8 mouse cellular contexts compared by ENCODE assay signal in genomic region chr3:89481488-89481887, GRCm38 (mm10). TPM values are rescaled to one million over a fixed set of nuclear protein-coding genes. Genes with fewer than 3 reads are reported as not detected.
A peak's percentile ranks its signal among the peaks of the same experiment; 100 is the strongest.
DNase-seq lines count a peak whose midpoint lies in the region; ATAC-seq and TF ChIP-seq lines count a peak whose summit lies in the region.

No protein-coding gene starts in this region.

- H3K27ac ChIP-seq in lung, postnatal 0 days (ENCODE audit: low read length) = no peak overlapping the region
- no peak overlapping the region for H3K27ac ChIP-seq in limb, embryonic 10.5 days

- no peak overlapping the region for H3K4me3 ChIP-seq in lung, postnatal 0 days (ENCODE audit: low read depth, low read length)
- H3K4me3 ChIP-seq in limb, embryonic 10.5 days = no peak overlapping the region

- peak; percentile 67 for DNase-seq in adrenal gland, postnatal 14 days
- no peak for DNase-seq in adrenal gland, adult 18-20 months (ENCODE audit: low spot score in 2 of 2)
- peak; percentile 39 for DNase-seq in lung, postnatal 0 days (ENCODE audit: low spot score)
- DNase-seq in lung, postnatal 14 days = no peak
- DNase-seq in limb, embryonic 10.5 days (ENCODE audit: low spot score) = peak; percentile 50
- peak; percentile 56 for DNase-seq in thymus, postnatal 14 days
- no peak for DNase-seq in ovary, adult 18-20 months (ENCODE audit: low spot score)

- TF ChIP-seq CTCF in lung, postnatal 0 days (IDR thresholded peaks at IDR 0.05) = peak; percentile 81

- no peaks in the 10 kb centered on the region for H3K4me1 ChIP-seq in lung, postnatal 0 days (ENCODE audit: insufficient read depth, low read depth, low read length)
- H3K4me1 ChIP-seq in limb, embryonic 10.5 days = peaks cover 7% of the 10 kb centered on the region; the same call in 1 of the 2 replicates

- no peak for TF ChIP-seq EP300 in lung, postnatal 0 days (IDR thresholded peaks at IDR 0.05)

- no peak overlapping the region for H3K4me2 ChIP-seq in lung, postnatal 0 days (replicated peaks; ENCODE audit: low read depth, low read length)

- WGBS in lung, postnatal 0 days = 39% methylated on average over 2 of the region's 2 CpGs
- 45% methylated on average over 2 of the region's 2 CpGs for WGBS in limb, embryonic 10.5 days

- H3K9me3 ChIP-seq in lung, postnatal 0 days (ENCODE audit: low read length) = no peaks in the 10 kb centered on the region
- no peaks in the 10 kb centered on the region for H3K9me3 ChIP-seq in limb, embryonic 10.5 days (replicated peaks)

- no peaks in the 10 kb centered on the region for H3K27me3 ChIP-seq in lung, postnatal 0 days (replicated peaks; ENCODE audit: insufficient read depth, low read length)
- H3K27me3 ChIP-seq in limb, embryonic 10.5 days (ENCODE audit: low read depth, poor library complexity, severe bottlenecking) = no peaks in the 10 kb centered on the region

- no peak for ATAC-seq in lung, postnatal 0 days
- no peak for ATAC-seq in frontal cortex, adult (ENCODE audit: low TSS enrichment)

- H3K36me3 ChIP-seq in lung, postnatal 0 days (ENCODE audit: insufficient read depth, low read length) = no peaks in the 10 kb centered on the region
- H3K36me3 ChIP-seq in limb, embryonic 10.5 days = no peaks in the 10 kb centered on the region

- H3K9ac ChIP-seq in lung, postnatal 0 days (replicated peaks; ENCODE audit: low read depth) = no peak overlapping the region

RNA-seq across cellular contexts. Expression of gene Pmvk, which starts 27.1 kb away (rescaled TPM):
- 16.6 and 19.0 TPM in 2 replicates for total RNA-seq in adrenal gland, postnatal 14 days (2021)
- 10 to 100 TPM; 31.4 to 77.1 TPM for total RNA-seq in adrenal gland, adult 18-20 months (2021)
- polyA plus RNA-seq in lung, postnatal 0 days (2015; fragmentation: Nextera tagmentation; extraction: Ambion mirVana) = 53.5 and 96.6 TPM in 2 replicates
- 63.6 and 65.9 TPM in 2 replicates for polyA plus RNA-seq in limb, embryonic 10.5 days (2016; fragmentation: Nextera tagmentation; extraction: Ambion mirVana)

RNA-seq across cellular contexts. Expression of gene Kcnn3, which starts 38.5 kb away (rescaled TPM):
- 5.3 and 5.7 TPM in 2 replicates for total RNA-seq in adrenal gland, postnatal 14 days (2021)
- 1 to 10 TPM; 2.7 to 3.8 TPM for total RNA-seq in adrenal gland, adult 18-20 months (2021)
- 1.00 and 1.0 TPM in 2 replicates for polyA plus RNA-seq in lung, postnatal 0 days (2015; fragmentation: Nextera tagmentation; extraction: Ambion mirVana)
- 0.43 and 0.74 TPM in 2 replicates for polyA plus RNA-seq in limb, embryonic 10.5 days (2016; fragmentation: Nextera tagmentation; extraction: Ambion mirVana)

RNA-seq across cellular contexts. Expression of gene Pbxip1, which starts 45.0 kb away (rescaled TPM):
- total RNA-seq in adrenal gland, postnatal 14 days (2021) = 43.9 and 48.7 TPM in 2 replicates
- total RNA-seq in adrenal gland, adult 18-20 months (2021) = 10 to 100 TPM; 53.2 to 57.8 TPM
- polyA plus RNA-seq in lung, postnatal 0 days (2015; fragmentation: Nextera tagmentation; extraction: Ambion mirVana) = 55.9 and 63.0 TPM in 2 replicates
- polyA plus RNA-seq in limb, embryonic 10.5 days (2016; fragmentation: Nextera tagmentation; extraction: Ambion mirVana) = 13.0 and 19.2 TPM in 2 replicates

RNA-seq across cellular contexts. Expression of gene Pygo2, which starts 51.5 kb away (rescaled TPM):
- 36.4 and 48.3 TPM in 2 replicates for total RNA-seq in adrenal gland, postnatal 14 days (2021)
- total RNA-seq in adrenal gland, adult 18-20 months (2021) = 10 to 100 TPM; 40.7 to 40.9 TPM
- polyA plus RNA-seq in lung, postnatal 0 days (2015; fragmentation: Nextera tagmentation; extraction: Ambion mirVana) = 19.4 and 20.7 TPM in 2 replicates
- 50.7 and 53.5 TPM in 2 replicates for polyA plus RNA-seq in limb, embryonic 10.5 days (2016; fragmentation: Nextera tagmentation; extraction: Ambion mirVana)

Comparison
In these comparisons a context has a peak if more than half of its experiments do, and no peak if none do; other contexts are left out.
1. DNase-seq: peak in adrenal gland, postnatal 14 days (single experiment), lung, postnatal 0 days (single experiment), limb, embryonic 10.5 days (single experiment) and thymus, postnatal 14 days (single experiment); none in adrenal gland, adult 18-20 months (0 of 2), lung, postnatal 14 days (single experiment) and ovary, adult 18-20 months (single experiment).